Mouse (Mus musculus): ENCODE measurements at regions not wholly inside any gene's neighbourhood (a gene's known extent, or its start where the extent isn't known, plus 50 kb on each side); places are given as distances from the start of the nearest gene placed in this dataset.
"Not testable (repeated sequence)": the region's sequence is repeated elsewhere in the genome, so short reads cannot be mapped to it uniquely, and the experiment has no call there.

GRCm38 (mm10) chr11:27095460-27095859 lies 501.7 kb upstream of the Vrk2 start:
- not testable (repeated sequence) for TF ChIP-seq CTCF (conservative IDR thresholded peaks at IDR 0.05; ENCODE audit: low read length); POU5F1 (IDR thresholded peaks at IDR 0.05; ENCODE audit: borderline replicate concordance, low read length)

Data from E14TG2a.4 (cell line).